Mouse (Mus musculus): ENCODE data around the gene Mmel1.

The Mmel1 gene

GRCm38 (mm10) chr4:154940156-154940555 lies 70.8 kb downstream of the Mmel1 start:
- DNase-seq (ENCODE audit: low spot score), result no peak

GRCm38 (mm10) chr4:154941831-154942230 lies 72.4 kb downstream of the Mmel1 start:
- no peak for DNase-seq (ENCODE audit: low spot score)

- DNase-seq (ENCODE audit: low spot score), result no peak
These were observed 73.4 kb downstream of the Mmel1 start for GRCm38 (mm10) chr4:154942632-154943322.

GRCm38 (mm10) chr4:154943323-154944039 lies 74.1 kb downstream of the Mmel1 start:
- no peak for DNase-seq (ENCODE audit: low spot score)

- peak; percentile 94 for DNase-seq (ENCODE audit: low spot score)
These were observed 74.8 kb downstream of the Mmel1 start for GRCm38 (mm10) chr4:154944121-154944590.
